Mouse (Mus musculus) embryo, embryonic 11 days (tissue): ENCODE data around the gene Canx.
"Not testable (repeated sequence)": the region's sequence is repeated elsewhere in the genome, so short reads cannot be mapped to it uniquely, and the experiment has no call there.

Source experiments
- DNase-seq: peaks from one replicate; pipeline ENCODE4 v3.0.0-alpha.2; 2015

The Canx gene

DNA sequence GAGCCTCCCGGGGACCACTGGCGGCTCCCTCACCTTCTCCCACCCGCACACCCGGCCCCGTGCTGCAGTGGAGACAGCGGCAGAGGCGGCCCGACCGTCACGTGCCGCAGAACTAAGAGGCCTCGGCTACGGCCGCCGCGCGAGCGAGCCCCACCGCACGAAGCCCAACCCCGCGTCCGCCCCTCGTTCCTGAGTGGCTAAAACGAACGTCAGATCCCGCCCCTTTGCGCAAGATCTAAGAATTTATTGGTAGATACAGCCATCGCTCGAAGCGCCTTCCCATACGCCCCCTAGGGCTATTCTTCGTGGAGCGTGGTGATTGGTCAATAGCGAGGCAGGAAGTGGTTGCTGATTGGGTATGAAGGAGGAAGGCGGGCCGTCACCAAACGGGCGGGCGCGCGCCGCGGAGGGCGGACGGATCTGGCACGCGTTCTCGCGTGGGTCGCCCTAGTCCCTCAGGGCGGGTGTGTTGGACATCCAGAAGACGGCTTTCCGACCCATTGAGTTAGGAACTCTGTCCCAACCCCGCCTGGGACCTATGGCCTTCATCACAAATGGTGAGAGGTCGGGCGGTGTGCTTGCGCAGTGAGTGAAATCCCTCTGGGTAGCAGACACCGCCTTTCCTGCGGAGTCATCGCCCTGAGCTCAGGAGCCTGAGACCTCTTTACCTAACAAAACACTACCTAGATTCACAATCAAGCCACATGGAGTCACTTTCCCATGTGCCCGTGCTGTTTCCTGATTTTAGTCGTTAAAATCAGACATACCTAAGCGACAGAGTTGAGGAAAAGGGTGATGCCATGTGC, at the start of gene Canx:
Gene Canx (minus strand): TSS at position 178 of the 806 bp plus-strand sequence.
- peak; percentile 100 for DNase-seq

GRCm38 (mm10) chr11:50374286-50375015, 49.0 kb upstream of the Canx start:
- no peak for DNase-seq

DNA sequence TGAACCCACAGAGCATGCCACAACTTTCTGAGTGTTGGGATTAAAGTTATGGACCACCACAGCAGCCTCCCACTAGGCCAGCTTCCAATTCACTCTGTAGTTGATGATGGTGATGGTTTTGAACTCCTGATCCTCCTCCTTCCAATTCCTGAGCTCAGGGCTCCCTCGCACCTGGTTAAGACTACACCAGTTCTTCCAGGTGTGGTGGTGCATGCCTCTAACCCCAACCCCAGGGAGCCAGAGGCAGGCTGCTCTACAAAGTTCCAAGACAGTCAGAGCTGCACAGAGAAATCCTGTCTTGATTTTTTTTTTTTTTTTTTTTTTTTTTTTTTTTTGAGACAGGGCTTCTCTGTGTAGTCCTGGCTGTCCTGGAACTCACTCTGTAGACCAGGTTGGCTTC, 48.1 kb upstream of the Canx start:
- no peak for DNase-seq

DNA sequence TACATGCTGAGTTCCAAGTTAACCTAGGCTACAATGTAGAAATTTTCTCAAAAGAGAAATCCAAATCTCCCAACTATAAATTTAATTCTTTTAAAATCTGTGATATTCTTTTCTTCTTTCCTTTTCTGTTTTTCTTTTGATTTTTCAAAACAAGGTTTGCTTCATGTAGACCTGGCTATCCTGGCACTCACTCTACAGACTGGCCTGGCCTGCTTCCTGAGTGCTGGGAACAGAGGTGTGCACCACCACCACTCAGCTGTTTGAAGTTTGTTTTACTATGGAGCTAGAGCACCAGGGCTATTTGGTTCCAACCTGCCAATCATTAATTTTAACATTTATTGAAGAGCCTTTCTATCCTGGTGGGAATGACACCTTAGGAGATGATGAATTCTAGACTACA, 47.6 kb upstream of the Canx start:
- no peak for DNase-seq

- DNase-seq = no peak
Measured at GRCm38 (mm10) chr11:50371911-50372310, 46.4 kb upstream of the Canx start.

- peak; percentile 88 for DNase-seq
Measured at GRCm38 (mm10) chr11:50371399-50371841, 45.9 kb upstream of the Canx start.

DNA sequence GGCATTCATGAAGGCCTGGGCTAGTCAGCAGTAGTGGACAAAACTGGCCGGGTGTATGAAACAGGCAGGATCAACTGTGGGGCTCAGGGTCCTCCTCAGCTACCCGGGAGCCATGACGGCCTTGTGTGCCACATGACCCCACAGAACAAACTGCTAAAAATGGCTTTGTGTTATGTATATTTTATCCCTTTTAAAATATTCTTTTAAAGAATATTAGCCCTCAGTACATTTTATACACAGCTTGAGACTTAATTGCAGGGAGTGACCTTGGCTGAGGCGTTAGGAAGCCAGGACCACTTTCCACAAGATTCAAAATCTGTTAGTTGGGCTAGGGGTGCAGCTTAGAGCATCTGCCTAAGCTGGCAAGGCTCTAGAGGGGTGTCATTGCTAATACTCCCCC, 45.5 kb upstream of the Canx start:
- DNase-seq = peak; percentile 47

DNA sequence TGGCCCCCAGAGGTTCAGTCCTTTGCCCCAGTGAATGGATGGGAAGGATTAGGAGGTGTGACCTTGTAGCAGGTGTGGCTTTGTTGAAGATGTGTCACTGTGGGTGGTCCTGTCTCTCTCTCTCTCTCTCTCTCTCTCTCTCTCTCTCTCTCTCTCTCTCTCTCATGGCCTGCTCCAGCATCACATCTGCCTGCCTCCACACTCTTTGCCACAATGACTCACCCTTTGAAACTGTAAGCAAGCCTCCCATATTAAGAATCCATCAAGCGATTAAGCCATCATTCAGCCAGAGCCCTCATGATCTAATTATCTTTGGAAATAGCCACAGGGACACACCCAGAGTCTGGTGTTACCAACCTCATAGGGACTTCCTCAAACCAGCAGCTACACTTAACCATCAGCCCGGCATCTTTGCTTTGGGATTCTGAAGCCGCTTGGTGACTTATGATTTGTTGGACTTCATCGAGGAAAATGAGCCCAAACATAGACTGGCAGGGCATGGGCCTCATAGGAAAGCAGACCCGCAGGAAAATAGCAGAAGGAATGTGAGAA, 44.0 kb upstream of the Canx start:
- DNase-seq = no peak

GRCm38 (mm10) chr11:50367531-50367930, 42.1 kb upstream of the Canx start:
- no peak for DNase-seq

GRCm38 (mm10) chr11:50365322-50365721, 39.8 kb upstream of the Canx start:
- no peak for DNase-seq

DNA sequence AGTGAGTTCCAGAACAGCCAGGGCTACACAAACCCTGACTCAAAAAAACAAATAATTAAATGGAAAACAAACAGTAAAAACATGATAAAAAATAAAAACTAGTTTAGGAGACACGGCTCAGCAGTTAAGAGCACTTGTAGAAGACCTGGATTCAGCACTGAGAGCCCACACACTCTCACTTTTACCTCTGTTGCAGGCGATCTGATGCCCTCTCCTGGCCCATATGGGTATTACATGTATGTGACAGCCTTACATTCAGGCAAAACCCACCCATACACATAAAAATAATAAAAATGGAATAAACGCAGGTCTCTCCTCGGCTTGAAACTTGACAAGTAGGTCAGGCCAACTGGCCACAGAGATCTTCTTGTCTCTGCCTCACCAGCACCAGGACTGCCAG, 39.1 kb upstream of the Canx start:
- peak; percentile 78 for DNase-seq

- not testable (repeated sequence) for DNase-seq
Measured at GRCm38 (mm10) chr11:50361282-50361681, 35.8 kb upstream of the Canx start.

- DNase-seq = peak; percentile 86
Measured at GRCm38 (mm10) chr11:50358950-50359861, 33.7 kb upstream of the Canx start.

GRCm38 (mm10) chr11:50355395-50355794, 29.9 kb upstream of the Canx start:
- no peak for DNase-seq

DNA sequence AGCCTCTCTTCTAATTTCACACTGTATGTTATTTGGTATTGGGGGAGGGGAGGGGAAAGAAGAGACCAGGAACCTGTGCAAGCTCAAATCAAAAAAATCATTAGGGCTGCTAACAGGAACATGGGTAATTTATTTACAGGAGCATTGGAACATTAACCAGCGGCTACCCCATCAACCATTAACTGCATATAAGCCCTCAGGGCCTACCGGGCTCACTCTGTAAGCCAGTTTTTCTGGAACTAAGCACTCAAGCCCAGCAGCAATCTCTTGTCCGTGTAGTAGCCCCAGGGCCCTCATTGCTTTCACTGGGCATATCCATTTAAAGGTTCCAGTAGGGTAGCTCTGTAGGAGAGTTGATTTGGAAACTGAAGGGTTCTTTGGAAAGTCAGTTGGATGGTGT, 29.4 kb upstream of the Canx start:
- DNase-seq = no peak

DNA sequence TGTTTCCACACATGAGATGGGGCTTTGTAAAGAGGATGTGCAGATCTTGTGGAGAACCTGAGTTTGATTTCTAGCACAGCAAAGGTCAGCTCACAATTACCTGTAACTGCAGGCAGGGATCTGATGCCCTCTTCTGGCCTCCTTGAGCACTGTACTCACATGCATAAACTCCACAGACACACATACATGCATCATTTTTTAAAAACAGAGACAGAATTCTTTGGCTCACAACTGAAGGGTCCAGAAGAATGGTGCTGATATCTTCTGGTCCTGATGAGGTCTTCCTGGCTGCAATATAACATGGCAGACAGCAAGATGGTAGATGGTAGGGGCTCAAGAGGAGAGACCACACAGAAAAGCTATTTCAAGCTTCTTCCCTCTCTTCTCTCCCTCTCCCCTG, 28.7 kb upstream of the Canx start, which contains the start of gene Cby3:
Gene Cby3 (plus strand): TSS at position 301 of the 400 bp plus-strand sequence.
- DNase-seq = no peak

- no peak for DNase-seq
Measured at GRCm38 (mm10) chr11:50352177-50352576, 26.7 kb upstream of the Canx start.

DNA sequence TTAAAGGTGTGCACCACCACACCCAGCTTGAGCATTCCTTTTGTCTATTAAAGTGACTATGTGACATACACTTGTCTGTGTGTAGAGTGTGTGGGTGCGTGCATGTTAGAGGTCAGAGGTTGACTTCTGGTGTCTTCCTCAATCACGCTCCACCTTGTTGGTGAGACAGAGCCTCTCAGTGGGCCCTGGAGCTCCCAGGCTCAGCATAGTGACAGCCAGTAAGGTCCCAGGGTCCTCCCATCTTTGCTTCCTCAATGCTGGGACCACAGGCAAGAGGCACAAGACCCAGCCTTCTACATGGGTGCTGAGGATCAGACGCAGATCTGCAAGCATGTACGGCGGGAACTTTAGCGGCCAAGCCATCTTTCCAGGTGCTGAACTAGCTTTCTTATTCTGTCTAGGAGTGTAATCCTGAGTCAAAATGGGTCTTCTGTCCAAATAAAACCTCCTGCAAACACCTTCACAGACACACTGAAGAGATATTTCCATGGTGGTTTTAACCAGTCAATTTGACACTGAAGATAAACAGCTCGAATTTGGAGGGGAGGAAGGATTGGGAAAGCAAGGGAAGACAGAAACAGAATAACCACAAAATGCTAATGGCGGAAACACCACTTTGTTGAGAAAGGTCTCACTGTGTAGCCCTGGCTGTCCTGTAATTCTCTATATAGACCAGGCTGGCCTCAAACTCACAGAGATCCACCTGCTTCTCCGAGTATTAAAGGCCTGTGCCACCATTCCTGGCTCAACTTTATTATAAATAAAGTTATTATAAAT, 21.0 kb upstream of the Canx start:
- DNase-seq = no peak

DNA sequence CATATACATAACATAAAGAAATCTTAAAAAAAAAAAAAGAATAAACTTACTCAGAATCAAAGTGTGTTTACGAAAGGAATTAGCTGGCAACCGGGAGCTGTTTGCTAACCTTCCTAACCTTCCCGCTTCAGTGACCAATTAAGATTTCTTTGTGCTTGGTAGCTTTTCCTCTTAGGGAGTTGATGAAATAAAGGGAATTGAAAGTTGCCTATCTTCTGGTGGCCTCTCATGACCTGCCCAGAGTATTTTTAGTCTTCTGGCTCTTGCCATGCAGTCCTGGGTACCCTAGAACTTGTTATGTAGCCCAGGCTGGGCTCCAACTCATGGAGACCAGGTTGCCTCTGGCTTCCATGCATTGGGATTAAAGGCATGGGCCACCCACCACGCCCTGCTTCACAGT, 20.0 kb upstream of the Canx start:
- DNase-seq = no peak

GRCm38 (mm10) chr11:50336891-50337290, 11.4 kb upstream of the Canx start:
- no peak for DNase-seq

- no peak for DNase-seq
Measured at GRCm38 (mm10) chr11:50336126-50336525, 10.7 kb upstream of the Canx start.

DNA sequence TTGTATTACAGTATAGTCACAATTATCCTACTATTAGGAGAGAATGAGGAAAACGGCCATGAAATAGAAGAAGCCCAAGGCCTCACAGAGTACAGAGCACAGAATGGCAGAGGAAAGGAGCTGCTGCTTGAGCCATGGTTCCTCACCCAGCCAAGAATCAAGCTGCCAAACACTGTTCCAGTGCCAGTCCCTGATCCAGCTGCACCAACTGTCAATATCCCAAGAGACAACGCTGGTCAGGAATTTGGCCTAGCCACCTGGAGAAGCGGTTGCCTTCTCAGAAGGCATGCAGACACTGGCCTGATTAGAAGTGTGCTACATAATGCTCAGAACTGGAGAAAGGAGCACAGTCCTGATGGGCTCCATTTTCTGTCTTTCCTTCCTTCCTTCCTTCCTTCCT, 7.7 kb upstream of the Canx start:
- DNase-seq = no peak
